Mouse (Mus musculus) adrenal gland, postnatal 0 days (tissue): ENCODE measurements around the gene C2cd5. TPM values are rescaled to one million over a fixed set of nuclear protein-coding genes. Genes with fewer than 3 reads are reported as not detected.

Experiments
- polyA plus RNA-seq: library from polyadenylated mRNA; unstranded; fragments of >200 nt; fragmentation: Nextera tagmentation; extraction: Ambion mirVana; gene quantifications from 2 replicates; pipeline ENCODE4 v1.2.1, GENCODE M21; 2015

The C2cd5 gene
- 10.9 and 12.9 TPM in 2 replicates for polyA plus RNA-seq

DNA sequence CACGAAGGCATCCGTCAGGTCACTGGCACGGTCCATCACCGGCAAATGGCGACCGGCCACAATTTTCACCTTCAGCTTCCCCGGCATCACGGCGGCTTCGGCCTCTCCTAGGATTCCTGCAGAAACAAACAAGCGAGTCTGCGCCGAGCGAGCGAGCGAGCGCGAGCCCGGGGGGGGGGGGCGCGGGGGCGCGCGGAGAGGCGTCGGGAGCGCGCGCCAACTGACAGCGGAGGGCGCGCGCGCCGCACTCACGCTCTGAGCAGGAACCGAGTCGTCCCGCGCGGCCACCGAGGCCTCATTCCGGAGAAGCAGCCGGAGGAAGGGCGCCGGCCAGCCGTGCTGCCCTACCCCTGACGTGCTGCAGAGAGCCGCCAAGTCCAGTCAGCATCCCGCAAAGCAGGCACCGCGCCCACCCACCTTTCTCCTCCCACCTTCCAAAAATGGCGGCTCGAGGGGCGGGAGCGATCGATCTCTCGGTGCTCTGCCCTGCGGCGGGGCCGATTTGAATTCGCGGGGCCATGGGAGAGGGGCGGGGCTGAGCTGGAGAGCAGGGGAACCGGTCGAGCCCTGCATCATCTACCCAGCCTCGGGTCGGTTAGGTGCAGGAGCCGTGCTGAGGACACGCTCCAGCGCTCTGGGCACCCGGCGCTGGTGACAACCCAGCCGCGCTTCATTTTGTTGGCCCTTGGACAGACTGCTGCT is at the start of gene C2cd5:
Gene C2cd5 (minus strand): TSS at position 461 of the 702 bp plus-strand sequence.

DNA sequence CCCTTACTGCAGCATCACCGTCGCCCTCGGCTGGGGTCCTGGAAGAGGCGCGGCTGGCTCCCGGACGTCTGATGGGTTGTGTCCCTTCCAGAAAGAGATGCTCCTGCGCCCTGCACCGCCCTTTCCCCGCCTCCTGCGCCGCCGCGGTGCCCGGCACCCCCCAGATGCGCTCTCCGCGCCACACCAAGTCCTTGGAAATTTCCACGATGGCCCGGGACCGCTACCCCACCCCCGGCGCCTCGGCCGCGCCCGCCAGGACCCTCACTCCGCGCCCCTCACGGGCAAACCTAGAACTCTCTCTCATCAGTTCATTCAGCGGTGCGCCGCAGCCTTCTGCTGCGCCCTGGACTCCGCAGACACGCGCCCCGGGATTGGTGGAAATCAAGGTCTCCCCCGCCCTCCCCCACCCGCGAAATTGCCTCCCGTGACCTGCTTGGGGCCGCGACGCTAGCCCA is 135.8 kb downstream of the C2cd5 start, which contains the start of gene St8sia1:
Gene St8sia1 (minus strand): TSS at position 377 of the 455 bp plus-strand sequence.

Other genes with a start within 250 kb of the C2cd5 start
- gene St8sia1, start 135.7 kb downstream of the C2cd5 start, polyA plus RNA-seq, result 1.3 and 2.4 TPM in 2 replicates
- 12.3 and 15.5 TPM in 2 replicates for gene Etnk1, start 67.1 kb upstream of the C2cd5 start, polyA plus RNA-seq